ENCODE assay signal across 11 mouse cellular contexts in genomic region chr3:124752571-124753118, GRCm38 (mm10).
"Had no signal": no experiment of that assay in that cellular context is flagged by ENCODE, and none has a peak within 500 bp of the region (broad histone marks: within the 10 kb centered on the region; RNA-seq: fewer than 3 reads in every experiment).

No protein-coding gene starts in this region.

- H3K9me3 ChIP-seq: liver, embryonic 13.5 days; lung, embryonic 15.5 days; midbrain, embryonic 13.5 days; neural tube, embryonic 15.5 days had no signal

- DNase-seq: kidney, postnatal 10 days; left cerebral cortex, postnatal 4 days; liver; liver, embryonic 13.5 days; liver, postnatal 0 days; right cerebral cortex, adult 18-20 months had no signal

- H3K27me3 ChIP-seq: liver, embryonic 13.5 days; lung, embryonic 15.5 days; midbrain, embryonic 13.5 days; neural tube, embryonic 15.5 days had no signal

- H3K27ac ChIP-seq: liver, embryonic 13.5 days; lung, embryonic 15.5 days; midbrain, embryonic 13.5 days; neural tube, embryonic 15.5 days; stomach, postnatal 0 days had no signal

- H3K4me3 ChIP-seq: liver, embryonic 13.5 days; lung, embryonic 15.5 days; midbrain, embryonic 13.5 days; neural tube, embryonic 15.5 days had no signal

- H3K36me3 ChIP-seq: liver, embryonic 13.5 days; lung, embryonic 15.5 days; midbrain, embryonic 13.5 days; neural tube, embryonic 15.5 days had no signal

- ATAC-seq: intestine, embryonic 16.5 days; liver, postnatal 0 days; midbrain, embryonic 13.5 days had no signal

- H3K4me2 ChIP-seq: liver, embryonic 13.5 days; lung, embryonic 15.5 days; midbrain, embryonic 13.5 days; neural tube, embryonic 15.5 days had no signal

- H3K9ac ChIP-seq: liver, embryonic 13.5 days; liver, postnatal 0 days; lung, embryonic 15.5 days; midbrain, embryonic 13.5 days; neural tube, embryonic 15.5 days had no signal

- H3K4me1 ChIP-seq: liver, embryonic 13.5 days; lung, embryonic 15.5 days; midbrain, embryonic 13.5 days; neural tube, embryonic 15.5 days had no signal
